Mouse (Mus musculus): ENCODE measurements around the gene Vmn1r213. TPM values are rescaled to one million over a fixed set of nuclear protein-coding genes. Genes with fewer than 3 reads are reported as not detected.

Gene Vmn1r213
- total and polyA plus RNA-seq, 3 experiments = not detected

DNA sequence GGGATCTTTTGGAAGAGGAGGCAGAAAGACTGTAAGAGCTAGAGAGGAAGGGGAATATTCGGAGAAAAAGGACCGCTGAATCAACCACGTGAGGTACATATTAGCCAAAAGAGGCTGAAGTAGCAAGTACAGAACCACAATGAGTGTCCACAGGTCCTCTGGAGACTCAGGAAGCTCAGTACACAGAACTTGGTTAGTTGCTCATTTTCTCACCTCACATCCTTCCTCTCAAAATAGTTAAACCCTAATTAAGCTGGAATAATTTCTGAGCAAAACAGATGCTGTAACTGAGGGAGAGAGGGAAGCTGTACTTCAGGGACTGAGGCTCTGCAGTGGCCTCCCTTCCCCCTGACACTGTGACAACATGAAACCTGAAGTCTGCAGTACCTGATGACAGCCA is 22.7 kb downstream of the Vmn1r213 start, which contains the start of gene Vmn1r214:
Vmn1r214 (plus strand) TSS at position 301 of the 400 bp plus-strand sequence.
- no peaks in the 10 kb centered on the region for H3K4me1 ChIP-seq (ENCODE audit: control insufficient read depth in 1 of 2, insufficient read depth in 2 of 2)
- dilution Hi-C loops (cut with MboI; ENCODE audit: extremely low pct_ligation_motif_present, extremely low pct_unique_long_range_greater_than_20kb, low sequenced_read_pairs) = no loop called here
- H3K9me3 ChIP-seq (replicated peaks; ENCODE audit: low read length) = peaks cover 3% of the 10 kb centered on the region
- no peak within 1 kb of the TSS for H3K4me2 ChIP-seq (ENCODE audit: insufficient read depth, low read depth, poor library complexity, severe bottlenecking)
- no peak for TF ChIP-seq USF1 (IDR thresholded peaks at IDR 0.05; ENCODE audit: low read depth, low read length)
- no peak for TF ChIP-seq RCOR1 (conservative IDR thresholded peaks at IDR 0.05; ENCODE audit: low read depth, low read length)
- no peak for TF ChIP-seq USF2 (conservative IDR thresholded peaks at IDR 0.05; ENCODE audit: low read depth, low read length)
- no peak for TF ChIP-seq IRF4 (IDR thresholded peaks at IDR 0.05; ENCODE audit: low read depth, low read length)
- no peak for TF ChIP-seq BHLHE40 (IDR thresholded peaks at IDR 0.05; ENCODE audit: low read depth, low read length)
- no peak for TF ChIP-seq GABPA (IDR thresholded peaks at IDR 0.05; ENCODE audit: insufficient replicate concordance, low read depth, low read length)
- H3K79me2 ChIP-seq (replicated peaks; ENCODE audit: control insufficient read depth, extremely low read depth, insufficient read depth, poor library complexity, severe bottlenecking) = no peaks in the 10 kb centered on the region
- H3K27ac ChIP-seq (ENCODE audit: insufficient read depth, low read depth) = no peak within 1 kb of the TSS
- H3K4me3 ChIP-seq (replicated peaks in 1 of 3; ENCODE audit: low read depth in 2 of 3, low read length in 2 of 3, poor library complexity in 1 of 3) = no peak within 1 kb of the TSS
- DNase-seq (ENCODE audit: extremely low read depth) = no peak
- H3K9ac ChIP-seq (ENCODE audit: insufficient read depth, low read depth) = no peak within 1 kb of the TSS
- no peaks in the 10 kb centered on the region for H3K27me3 ChIP-seq (replicated peaks)
- no peaks in the 10 kb centered on the region for H3K36me3 ChIP-seq (replicated peaks in 1 of 2; ENCODE audit: control insufficient read depth in 1 of 2, insufficient read depth in 1 of 2, low read length in 1 of 2)
- in situ Hi-C loops (cut with MboI; ENCODE audit: low pct_ligation_motif_present, low pct_unique_long_range_greater_than_20kb, low sequenced_read_pairs) = no loop called here

DNA sequence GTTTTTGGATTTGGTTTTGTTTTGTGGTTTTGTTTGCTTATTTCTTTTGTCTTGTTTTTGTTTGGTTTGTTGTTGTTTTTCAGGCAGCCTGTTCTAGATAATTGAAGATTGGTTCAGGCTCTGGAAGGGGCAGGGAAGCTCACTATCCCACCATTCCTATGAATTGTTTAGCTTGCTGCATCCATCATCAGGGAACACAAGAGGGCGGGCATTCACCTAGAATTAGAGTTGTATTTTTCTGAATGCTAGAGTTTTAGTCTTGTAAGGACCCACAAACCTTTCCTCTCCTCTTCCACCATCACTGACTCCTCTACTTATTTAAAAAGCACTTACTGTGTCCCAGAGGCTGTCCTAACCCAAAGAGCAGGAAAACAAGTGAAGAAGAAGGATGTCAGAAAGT is 50.3 kb downstream of the Vmn1r213 start:
- dilution Hi-C loops (cut with MboI; ENCODE audit: extremely low pct_ligation_motif_present, extremely low pct_unique_long_range_greater_than_20kb, low sequenced_read_pairs) (no loop called here), in situ Hi-C loops (cut with MboI; ENCODE audit: low pct_ligation_motif_present, low pct_unique_long_range_greater_than_20kb, low sequenced_read_pairs) (no loop called here)
- Histone ChIP-seq H3K9ac (ENCODE audit: insufficient read depth, low read depth) (no peak overlapping the region), H3K9me3 (replicated peaks; ENCODE audit: low read length) (no peaks in the 10 kb centered on the region), H3K4me1 (ENCODE audit: control insufficient read depth in 1 of 2, insufficient read depth in 2 of 2) (no peaks in the 10 kb centered on the region), H3K4me3 (replicated peaks in 1 of 3; ENCODE audit: low read depth in 2 of 3, low read length in 2 of 3, poor library complexity in 1 of 3) (no peak overlapping the region), H3K79me2 (replicated peaks; ENCODE audit: control insufficient read depth, extremely low read depth, insufficient read depth, poor library complexity, severe bottlenecking) (no peaks in the 10 kb centered on the region), H3K27me3 (replicated peaks) (no peaks in the 10 kb centered on the region), H3K4me2 (ENCODE audit: insufficient read depth, low read depth, poor library complexity, severe bottlenecking) (no peak overlapping the region), H3K27ac (ENCODE audit: insufficient read depth, low read depth) (no peak overlapping the region), H3K36me3 (replicated peaks in 1 of 2; ENCODE audit: control insufficient read depth in 1 of 2, insufficient read depth in 1 of 2, low read length in 1 of 2) (no peaks in the 10 kb centered on the region)
- DNase-seq (ENCODE audit: extremely low read depth) = no peak
- peak; percentile 32 for TF ChIP-seq SMC3 (IDR thresholded peaks at IDR 0.05; ENCODE audit: low read depth, low read length)
- no peak for TF ChIP-seq PAX5 (IDR thresholded peaks at IDR 0.05; ENCODE audit: low read length)
- peak in 1 of 2 experiments; percentile 41; a peak in 2 of 4 replicates for TF ChIP-seq CTCF (conservative IDR thresholded peaks at IDR 0.05 in 1 of 2, IDR thresholded peaks at IDR 0.05 in 1 of 2; ENCODE audit: low read depth in 2 of 2, low read length in 2 of 2)
- no peak for TF ChIP-seq SIN3A (IDR thresholded peaks at IDR 0.05; ENCODE audit: low read length)
- TF ChIP-seq RAD21 (IDR thresholded peaks at IDR 0.05; ENCODE audit: low read depth, low read length) = peak; percentile 42

Other genes starting within 250 kb of the Vmn1r213 start
- gene Vmn1r208, start 230.3 kb upstream of the Vmn1r213 start, total RNA-seq (2012; rRNA removed) = not detected in 2 replicates
- gene Vmn1r208, start 230.3 kb upstream of the Vmn1r213 start, total RNA-seq (2014; rRNA removed) = not detected in 2 replicates
- gene Vmn1r208, start 230.3 kb upstream of the Vmn1r213 start, polyA plus RNA-seq (2012; ENCODE audit: insufficient read length, low read depth) = 0.07 TPM in 1 of 2 replicates, not detected in the other
- gene Vmn1r209, start 198.0 kb upstream of the Vmn1r213 start, total RNA-seq (2012; rRNA removed) = not detected in 2 replicates
- not detected in 2 replicates for gene Vmn1r209, start 198.0 kb upstream of the Vmn1r213 start, total RNA-seq (2014; rRNA removed)
- not detected in 2 replicates for gene Vmn1r209, start 198.0 kb upstream of the Vmn1r213 start, polyA plus RNA-seq (2012; ENCODE audit: insufficient read length, low read depth)
- gene Vmn1r210, start 176.3 kb upstream of the Vmn1r213 start, total RNA-seq (2012; rRNA removed) = not detected in 2 replicates
- not detected in 2 replicates for gene Vmn1r210, start 176.3 kb upstream of the Vmn1r213 start, total RNA-seq (2014; rRNA removed)
- not detected in 2 replicates for gene Vmn1r210, start 176.3 kb upstream of the Vmn1r213 start, polyA plus RNA-seq (2012; ENCODE audit: insufficient read length, low read depth)
- gene Vmn1r211, start 150.1 kb upstream of the Vmn1r213 start, total RNA-seq (2012; rRNA removed) = not detected in 2 replicates
- not detected in 2 replicates for gene Vmn1r211, start 150.1 kb upstream of the Vmn1r213 start, total RNA-seq (2014; rRNA removed)
- not detected in 2 replicates for gene Vmn1r211, start 150.1 kb upstream of the Vmn1r213 start, polyA plus RNA-seq (2012; ENCODE audit: insufficient read length, low read depth)
- gene Vmn1r212, start 123.5 kb upstream of the Vmn1r213 start, total RNA-seq (2012; rRNA removed) = not detected in 2 replicates
- not detected in 2 replicates for gene Vmn1r212, start 123.5 kb upstream of the Vmn1r213 start, total RNA-seq (2014; rRNA removed)
- gene Vmn1r212, start 123.5 kb upstream of the Vmn1r213 start, polyA plus RNA-seq (2012; ENCODE audit: insufficient read length, low read depth) = not detected in 2 replicates
- gene Vmn1r214, start 22.8 kb downstream of the Vmn1r213 start, total RNA-seq (2012; rRNA removed) = not detected in 2 replicates
- gene Vmn1r214, start 22.8 kb downstream of the Vmn1r213 start, total RNA-seq (2014; rRNA removed) = not detected in 2 replicates
- gene Vmn1r214, start 22.8 kb downstream of the Vmn1r213 start, polyA plus RNA-seq (2012; ENCODE audit: insufficient read length, low read depth) = not detected in 2 replicates
- gene Vmn1r215, start 60.4 kb downstream of the Vmn1r213 start, total RNA-seq (2012; rRNA removed) = not detected in 2 replicates
- not detected in 2 replicates for gene Vmn1r215, start 60.4 kb downstream of the Vmn1r213 start, total RNA-seq (2014; rRNA removed)
- gene Vmn1r215, start 60.4 kb downstream of the Vmn1r213 start, polyA plus RNA-seq (2012; ENCODE audit: insufficient read length, low read depth) = not detected in 2 replicates
- gene Vmn1r217, start 110.6 kb downstream of the Vmn1r213 start, total RNA-seq (2012; rRNA removed) = not detected in 2 replicates
- gene Vmn1r217, start 110.6 kb downstream of the Vmn1r213 start, total RNA-seq (2014; rRNA removed) = not detected in 2 replicates
- not detected in 2 replicates for gene Vmn1r217, start 110.6 kb downstream of the Vmn1r213 start, polyA plus RNA-seq (2012; ENCODE audit: insufficient read length, low read depth)
- not detected in 2 replicates for gene Vmn1r218, start 125.5 kb downstream of the Vmn1r213 start, total RNA-seq (2012; rRNA removed)
- not detected in 2 replicates for gene Vmn1r218, start 125.5 kb downstream of the Vmn1r213 start, total RNA-seq (2014; rRNA removed)
- gene Vmn1r218, start 125.5 kb downstream of the Vmn1r213 start, polyA plus RNA-seq (2012; ENCODE audit: insufficient read length, low read depth) = not detected in 2 replicates
- gene Vmn1r219, start 151.7 kb downstream of the Vmn1r213 start, total RNA-seq (2012; rRNA removed) = not detected in 2 replicates
- not detected in 2 replicates for gene Vmn1r219, start 151.7 kb downstream of the Vmn1r213 start, total RNA-seq (2014; rRNA removed)
- gene Vmn1r219, start 151.7 kb downstream of the Vmn1r213 start, polyA plus RNA-seq (2012; ENCODE audit: insufficient read length, low read depth) = not detected in 2 replicates
- not detected in 2 replicates for gene Vmn1r220, start 180.3 kb downstream of the Vmn1r213 start, total RNA-seq (2012; rRNA removed)
- gene Vmn1r220, start 180.3 kb downstream of the Vmn1r213 start, total RNA-seq (2014; rRNA removed) = not detected in 2 replicates
- gene Vmn1r220, start 180.3 kb downstream of the Vmn1r213 start, polyA plus RNA-seq (2012; ENCODE audit: insufficient read length, low read depth) = not detected in 2 replicates
- not detected in 2 replicates for gene Vmn1r221, start 206.5 kb downstream of the Vmn1r213 start, total RNA-seq (2012; rRNA removed)
- not detected in 2 replicates for gene Vmn1r221, start 206.5 kb downstream of the Vmn1r213 start, total RNA-seq (2014; rRNA removed)
- gene Vmn1r221, start 206.5 kb downstream of the Vmn1r213 start, polyA plus RNA-seq (2012; ENCODE audit: insufficient read length, low read depth) = not detected in 2 replicates
- not detected in 2 replicates for gene Vmn1r222, start 228.3 kb downstream of the Vmn1r213 start, total RNA-seq (2012; rRNA removed)
- gene Vmn1r222, start 228.3 kb downstream of the Vmn1r213 start, total RNA-seq (2014; rRNA removed) = not detected in 2 replicates
- gene Vmn1r222, start 228.3 kb downstream of the Vmn1r213 start, polyA plus RNA-seq (2012; ENCODE audit: insufficient read length, low read depth) = not detected in 2 replicates
- not detected in 2 replicates for gene Vmn1r223, start 239.5 kb downstream of the Vmn1r213 start, total RNA-seq (2012; rRNA removed)
- not detected in 2 replicates for gene Vmn1r223, start 239.5 kb downstream of the Vmn1r213 start, total RNA-seq (2014; rRNA removed)
- 0.06 TPM in 1 of 2 replicates, not detected in the other for gene Vmn1r223, start 239.5 kb downstream of the Vmn1r213 start, polyA plus RNA-seq (2012; ENCODE audit: insufficient read length, low read depth)

All from CH12.LX (cell line).